Mouse (Mus musculus): ENCODE measurements around the gene Mycbpap. TPM values are rescaled to one million over a fixed set of nuclear protein-coding genes. Genes with fewer than 3 reads are reported as not detected.

The Mycbpap gene
- polyA plus RNA-seq, 1 experiment = 0.84 TPM

DNA sequence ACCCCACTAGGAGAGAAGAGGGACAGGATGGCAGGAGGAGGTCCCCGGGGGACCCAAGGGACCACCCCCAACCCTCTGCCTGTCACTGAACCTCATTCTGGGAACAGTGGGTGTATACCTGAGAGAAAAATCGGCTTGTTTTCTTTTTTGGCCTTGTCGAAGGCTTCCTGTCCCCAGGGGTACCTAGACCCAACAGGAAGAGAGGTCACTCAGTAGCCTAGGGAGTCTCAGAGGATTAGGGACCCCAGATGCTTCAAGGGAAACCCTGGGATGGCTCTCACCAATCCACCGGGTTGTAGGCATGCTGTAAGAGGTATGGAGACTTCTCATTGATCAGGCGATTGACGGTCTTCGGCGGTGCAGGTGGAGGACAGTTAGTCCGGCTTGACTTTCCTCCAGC is 36.9 kb downstream of the Mycbpap start:
- DNase-seq (ENCODE audit: low read depth, low spot score) = no peak
- WGBS = 91% methylated on average over 9 of the region's 9 CpGs

DNA sequence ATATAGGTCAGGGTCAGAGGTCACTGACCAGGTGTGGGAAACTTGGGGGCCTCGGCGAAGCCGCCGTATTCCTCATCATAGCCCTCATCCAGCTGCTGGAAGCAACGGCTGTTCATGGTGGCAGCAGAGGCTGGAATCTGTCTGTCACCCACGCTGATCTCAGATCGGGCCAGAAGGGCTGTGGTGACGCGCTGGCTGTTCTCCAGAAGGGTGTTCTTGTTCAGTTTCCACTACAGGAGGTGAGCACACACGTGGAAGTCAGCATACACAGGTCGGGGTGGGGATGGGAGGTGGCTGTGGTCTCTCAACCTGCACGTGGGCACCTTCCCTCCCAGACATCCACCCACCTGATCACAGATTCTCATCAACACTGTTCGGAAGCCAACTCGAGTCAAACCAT is 37.6 kb downstream of the Mycbpap start:
- DNase-seq (ENCODE audit: low read depth, low spot score) = no peak
- WGBS = 75% methylated on average over 14 of the region's 14 CpGs

GRCm38 (mm10) chr11:94483436-94483835 is 38.1 kb downstream of the Mycbpap start:
- 70% methylated on average over 11 of the region's 11 CpGs for WGBS

DNA sequence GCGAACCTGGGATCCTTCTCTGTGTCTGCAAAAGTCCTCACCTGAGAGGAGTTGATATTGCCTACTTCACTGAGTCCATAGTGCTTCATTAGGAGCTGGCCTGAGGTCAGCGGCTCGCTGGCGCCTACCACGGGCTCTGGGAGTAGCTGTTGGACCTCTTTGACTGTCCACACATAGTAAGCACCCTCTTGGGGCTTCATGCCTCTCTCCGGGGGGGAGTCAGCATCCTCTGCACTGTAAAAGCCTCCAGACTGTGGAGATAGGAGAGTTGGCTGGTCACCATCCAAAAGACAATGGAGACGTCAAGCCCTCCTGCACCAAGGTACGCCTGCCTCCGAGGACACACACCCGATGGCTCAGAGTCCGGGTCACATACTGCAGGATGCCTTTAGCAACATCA is 38.8 kb downstream of the Mycbpap start:
- 92% methylated on average over 11 of the region's 11 CpGs for WGBS
- DNase-seq (ENCODE audit: low read depth, low spot score) = no peak

More at GRCm38 (mm10) chr11:94483436-94483835, 38.1 kb downstream of the Mycbpap start:
- no peak for DNase-seq (ENCODE audit: low read depth, low spot score)

GRCm38 (mm10) chr11:94481963-94482362 is 39.6 kb downstream of the Mycbpap start:
- DNase-seq (ENCODE audit: low read depth, low spot score) = no peak
- WGBS = 96% methylated on average over 7 of the region's 7 CpGs

DNA sequence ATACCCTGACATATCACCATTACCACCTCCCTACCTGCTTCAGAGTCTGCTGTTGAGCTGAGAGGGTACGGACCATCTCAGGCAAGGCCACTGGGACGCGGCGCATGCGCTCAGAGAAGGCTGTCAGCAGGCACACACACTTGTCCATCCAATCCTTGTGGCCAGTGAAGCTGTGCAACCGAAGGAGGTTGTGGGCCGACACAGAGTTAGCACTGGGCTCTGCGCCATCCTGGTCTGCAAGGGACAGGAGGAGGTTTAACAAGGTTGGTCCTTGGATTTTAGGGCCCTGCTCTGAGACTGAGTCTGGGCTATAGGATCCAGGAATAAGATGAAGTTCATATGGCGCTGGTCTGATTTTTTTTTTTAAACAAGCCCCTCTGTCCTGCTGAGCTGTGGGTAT is 41.2 kb downstream of the Mycbpap start:
- WGBS = 88% methylated on average over 9 of the region's 9 CpGs
- no peak for DNase-seq (ENCODE audit: low read depth, low spot score)

- DNase-seq (ENCODE audit: low read depth, low spot score) = no peak
- WGBS = 69% methylated on average over 6 of the region's 6 CpGs
Observed at GRCm38 (mm10) chr11:94477651-94478050, 43.9 kb downstream of the Mycbpap start.

- no peak for DNase-seq (ENCODE audit: low read depth, low spot score)
- WGBS = 18% methylated on average over 11 of the region's 11 CpGs
Observed at GRCm38 (mm10) chr11:94475722-94476121, 45.8 kb downstream of the Mycbpap start.

GRCm38 (mm10) chr11:94474544-94474910 is 47.0 kb downstream of the Mycbpap start:
- no peak for DNase-seq (ENCODE audit: low read depth, low spot score)
- WGBS = under 1% methylated on average over 11 of the region's 11 CpGs

GRCm38 (mm10) chr11:94473707-94474543 is 47.6 kb downstream of the Mycbpap start, which contains the start of gene Cacna1g:
Cacna1g (minus strand) TSS chr11:94474198.
- DNase-seq (ENCODE audit: low read depth, low spot score) = no peak
- 2% methylated on average over 61 of the region's 71 CpGs for WGBS

DNA sequence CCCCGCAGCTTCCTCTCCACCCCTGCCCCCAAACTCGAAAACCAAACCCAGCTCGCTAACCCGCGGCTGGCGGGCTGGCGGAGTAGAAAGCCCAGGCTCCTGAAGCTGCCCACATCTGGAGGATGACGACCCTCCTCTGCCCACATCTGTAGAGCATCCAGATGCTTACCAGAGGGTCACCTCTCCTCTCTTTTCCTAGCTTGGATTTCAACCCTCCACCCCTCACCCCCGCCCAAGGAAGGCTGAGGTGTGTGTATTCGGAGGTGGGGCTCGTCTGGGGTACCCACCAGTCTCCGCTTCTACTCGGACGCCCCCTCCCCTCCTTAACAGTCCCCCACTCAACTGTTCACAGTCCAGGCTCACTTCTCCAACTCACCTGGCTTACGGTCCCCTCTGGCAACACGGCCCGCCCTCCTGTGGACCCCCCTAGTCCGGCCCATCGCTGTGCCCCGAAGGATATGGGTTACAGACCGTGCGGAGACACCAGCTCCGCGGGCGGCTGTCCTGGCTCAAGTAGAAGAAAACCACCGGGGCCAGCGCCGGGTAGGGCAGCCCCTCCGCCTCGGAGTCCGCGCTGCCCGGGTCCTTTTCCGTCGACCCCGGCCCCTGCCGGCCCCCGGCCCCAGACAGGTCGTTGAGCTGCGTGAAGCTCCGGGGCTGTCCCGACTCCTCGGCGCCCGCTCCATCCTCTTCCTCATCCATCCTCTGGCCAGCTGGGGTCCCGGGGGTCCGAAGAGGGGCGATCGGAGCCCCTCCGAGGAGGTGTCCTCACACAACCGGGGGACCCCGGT is 48.4 kb downstream of the Mycbpap start:
- WGBS = 3% methylated on average over 52 of the region's 52 CpGs
- DNase-seq (ENCODE audit: low read depth, low spot score) = no peak

DNA sequence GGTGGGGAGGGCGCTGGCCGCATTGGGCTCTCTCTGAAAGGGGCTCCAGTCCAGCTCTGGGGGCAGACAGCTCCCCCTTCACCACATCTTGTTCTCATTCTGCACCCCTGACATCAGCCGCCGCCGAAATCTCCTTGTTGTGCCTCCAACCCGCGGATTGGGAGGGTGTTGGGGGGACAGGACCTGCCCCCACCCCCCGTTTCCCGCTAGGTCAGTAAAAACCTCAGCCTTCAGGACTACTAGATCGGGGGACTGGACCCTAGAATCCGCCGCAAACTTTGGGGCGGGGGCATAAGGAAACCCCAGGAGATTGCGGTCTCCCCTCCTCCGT is 49.0 kb downstream of the Mycbpap start:
- WGBS = 3% methylated on average over 15 of the region's 15 CpGs
- no peak for DNase-seq (ENCODE audit: low read depth, low spot score)

DNA sequence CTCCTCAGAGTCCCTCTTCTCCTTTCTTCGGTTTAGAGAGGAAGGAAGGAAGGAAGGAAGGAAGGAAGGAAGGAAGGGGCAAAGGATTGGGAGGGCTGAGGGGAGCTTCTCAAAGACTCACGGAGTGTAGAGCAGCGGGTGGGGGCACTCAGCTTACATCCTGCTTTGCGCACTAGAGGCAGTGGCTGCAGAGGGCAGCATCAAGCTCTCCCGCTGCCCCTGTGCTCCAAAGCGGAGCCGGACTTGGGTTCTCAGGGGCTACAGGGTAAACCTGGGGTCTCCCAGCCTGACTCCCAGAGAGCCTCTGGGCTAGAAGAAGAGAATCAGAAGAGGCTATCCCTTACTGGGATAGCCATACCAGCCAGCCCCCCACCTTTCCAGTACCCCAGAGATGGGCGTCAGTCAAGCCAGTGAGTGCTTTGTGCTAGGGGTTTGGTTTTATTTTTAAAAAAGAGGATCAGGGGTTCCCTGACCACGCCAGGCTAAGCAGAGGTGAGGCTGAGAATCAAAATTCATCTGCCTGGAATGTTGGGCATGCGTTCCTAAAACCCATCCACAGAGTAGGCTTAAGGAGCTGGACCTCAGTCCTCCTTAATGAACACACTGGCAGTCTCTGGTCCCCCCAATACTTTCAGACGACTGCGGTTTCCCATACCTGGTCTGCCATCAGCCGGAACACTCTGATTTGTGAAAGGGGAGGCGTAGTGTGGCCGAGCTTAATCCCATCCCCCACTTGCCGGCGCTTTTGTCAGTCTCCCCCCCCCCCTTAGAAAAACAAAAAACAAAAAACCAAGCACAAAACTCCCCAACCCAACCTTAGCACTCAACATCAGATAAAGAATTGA is 49.6 kb downstream of the Mycbpap start:
- 13% methylated on average over 17 of the region's 17 CpGs for WGBS
- no peak for DNase-seq (ENCODE audit: low read depth, low spot score)

- 58% methylated on average over 7 of the region's 7 CpGs for WGBS
- DNase-seq (ENCODE audit: low read depth, low spot score) = no peak
Observed at GRCm38 (mm10) chr11:94470391-94470790, 51.2 kb downstream of the Mycbpap start.

DNA sequence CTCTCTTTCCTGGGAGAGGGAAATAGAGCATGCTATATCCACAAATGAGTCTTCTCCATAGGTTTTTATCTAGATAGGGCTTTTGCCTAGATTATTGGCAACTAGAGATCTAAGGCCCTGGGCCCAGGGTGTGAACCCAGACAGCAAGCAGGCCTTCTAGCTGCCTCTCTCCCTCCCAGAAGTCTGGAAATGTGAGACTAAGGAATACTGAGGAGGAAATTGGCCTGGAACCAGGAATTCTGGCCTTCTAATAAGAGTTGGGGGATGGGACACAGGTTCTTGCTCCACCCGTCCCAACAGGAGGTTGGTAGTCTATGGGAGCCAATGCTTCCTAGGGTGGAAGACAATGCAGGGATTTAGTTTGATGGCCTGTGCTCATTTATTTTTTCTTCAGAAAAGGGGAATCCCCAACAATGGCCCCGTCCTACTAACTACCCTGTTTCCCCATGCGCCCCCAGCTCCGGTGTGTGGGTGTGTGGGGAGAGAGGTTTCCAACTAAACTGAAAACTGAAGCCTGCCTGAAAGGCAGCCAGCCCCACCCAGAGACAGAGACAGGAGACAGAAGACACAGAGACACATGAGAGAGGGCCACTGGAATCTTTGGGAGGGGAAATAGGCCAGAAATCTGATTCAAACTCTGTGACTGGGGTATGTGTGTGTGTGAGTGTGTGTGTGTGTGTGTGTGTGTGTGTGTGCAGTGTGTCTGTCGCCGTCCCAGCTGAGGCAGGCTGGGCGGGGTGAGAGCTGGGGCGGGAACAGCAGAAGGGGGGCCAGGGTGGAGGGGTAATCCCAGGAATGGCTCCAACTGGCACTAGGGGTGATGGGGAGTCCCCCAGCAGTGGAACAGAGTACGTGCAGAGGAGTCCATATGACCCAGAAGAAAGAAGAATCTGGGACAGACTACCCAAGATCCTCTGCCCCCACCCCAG is 52.1 kb downstream of the Mycbpap start:
- WGBS = 26% methylated on average over 9 of the region's 9 CpGs

GRCm38 (mm10) chr11:94468582-94469064 is 52.9 kb downstream of the Mycbpap start:
- 47% methylated on average over 4 of the region's 4 CpGs for WGBS
- no peak for DNase-seq (ENCODE audit: low read depth, low spot score)

More for the DNA sequence above, 52.1 kb downstream of the Mycbpap start:
- no peak for DNase-seq (ENCODE audit: low read depth, low spot score)

DNA sequence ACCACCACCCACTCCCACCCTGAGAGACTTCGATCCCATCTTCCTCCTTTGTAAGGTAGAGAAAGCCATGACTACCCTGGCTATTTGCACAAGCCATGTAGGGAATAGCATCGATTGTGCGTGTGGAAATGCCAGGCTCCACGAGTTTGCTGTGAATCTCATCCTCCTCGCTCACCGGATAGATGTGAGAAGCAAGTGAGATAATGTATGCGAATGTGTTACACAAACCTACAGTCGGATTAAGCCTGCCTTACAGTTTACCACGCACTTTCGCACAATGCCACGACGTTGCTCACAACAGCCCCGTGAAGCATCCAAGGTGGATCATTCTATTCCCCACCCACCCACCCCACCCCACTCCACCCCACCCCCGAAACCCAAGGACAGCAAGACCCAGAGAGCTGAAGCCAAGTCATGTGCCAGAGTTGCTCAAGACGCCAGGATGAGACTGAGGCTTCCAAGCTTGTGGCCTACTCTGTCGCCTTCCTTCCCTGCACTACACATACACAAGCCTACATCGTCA is 55.1 kb downstream of the Mycbpap start:
- no peak for DNase-seq (ENCODE audit: low read depth, low spot score)
- WGBS = 84% methylated on average over 17 of the region's 17 CpGs

GRCm38 (mm10) chr11:94464170-94464569 is 57.4 kb downstream of the Mycbpap start:
- WGBS = 36% methylated on average over 2 of the region's 2 CpGs
- DNase-seq (ENCODE audit: low read depth, low spot score) = no peak

DNA sequence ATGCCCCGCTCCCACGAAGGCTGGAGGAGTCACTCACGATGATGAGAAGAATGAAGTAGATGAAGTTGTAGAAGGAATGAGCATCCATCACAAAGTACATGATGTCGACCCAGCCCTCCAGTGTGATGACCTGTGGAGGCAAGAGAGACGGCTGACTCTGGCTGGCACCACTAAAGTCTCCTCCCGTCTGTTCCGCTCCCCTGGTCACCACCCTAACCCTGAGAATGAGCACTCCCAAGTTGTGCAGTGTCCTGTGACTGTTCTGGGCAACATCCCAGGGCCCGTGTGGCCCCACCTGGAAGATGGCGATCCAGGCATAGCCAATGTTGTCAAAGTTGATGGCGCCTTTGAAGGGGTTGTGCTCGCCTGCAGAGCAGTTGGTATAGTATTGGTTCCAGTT is 59.7 kb downstream of the Mycbpap start:
- 82% methylated on average over 11 of the region's 11 CpGs for WGBS
- no peak for DNase-seq (ENCODE audit: low read depth, low spot score)

All from large intestine, adult 2 months (tissue).